Mouse (Mus musculus) left cerebral cortex, postnatal 25 days (tissue): ENCODE results near the gene Taf1b. TPM values are rescaled to one million over a fixed set of nuclear protein-coding genes. Genes with fewer than 3 reads are reported as not detected.
"Not testable (repeated sequence)": the region's sequence is repeated elsewhere in the genome, so short reads cannot be mapped to it uniquely, and the experiment has no call there.

ENCODE experiments used
- DNase-seq, 2 experiments: peaks; one replicate each; pipeline ENCODE4 v3.0.0; 2022; ENCODE audit warnings: low spot score in 2 of 2, mixed read lengths in 1 of 2
- intact Hi-C: fragments of 180-260 bp; cut with DNase I; formaldehyde crosslinking; loops from one replicate; pipeline ENCODE4 v1.15.1; 2025
- total RNA-seq, 2 experiments: library from RNA; stranded (reverse); gene quantifications; 2 replicates each; pipeline ENCODE4 v1.2.3; 2021

Taf1b gene
- 10 to 100 TPM; 26.9 to 27.1 TPM for total RNA-seq

DNA sequence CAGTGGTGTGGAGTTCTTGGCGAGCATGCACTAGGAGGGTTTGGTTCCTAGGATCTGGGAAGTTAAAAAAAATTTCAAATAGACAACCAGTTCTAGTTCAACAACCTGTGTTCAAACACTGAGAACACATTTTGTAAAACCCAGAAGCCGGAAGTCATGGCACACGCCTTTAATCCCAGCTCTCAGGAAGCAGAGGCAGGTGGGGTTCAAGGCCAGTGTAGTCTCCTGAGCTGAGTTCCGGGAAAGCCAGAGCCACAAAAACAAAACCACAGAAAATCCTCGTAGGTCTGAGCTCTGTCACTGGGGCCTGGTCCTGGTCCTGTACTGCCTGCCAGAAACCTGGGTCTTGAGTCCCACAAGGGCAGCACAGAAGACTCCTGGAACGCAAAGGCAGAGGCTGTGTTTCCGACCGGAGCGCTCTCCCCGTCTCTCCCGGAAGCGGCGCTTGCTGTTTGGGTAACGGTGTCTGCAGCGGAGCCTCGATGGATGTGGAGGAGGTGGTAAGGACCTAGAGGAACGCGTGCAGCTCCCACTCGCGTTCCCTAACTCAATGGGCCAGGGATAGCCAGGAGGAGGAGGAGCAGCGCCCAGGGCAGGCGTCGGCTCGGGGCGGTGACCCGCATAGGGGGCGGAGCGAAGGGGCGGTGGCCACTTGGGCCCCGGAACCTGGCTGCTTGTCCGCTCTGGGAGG lies at the start of gene Taf1b:
Gene Taf1b (plus strand): TSS at position 210 of the 691 bp plus-strand sequence.
- DNase-seq = peak; percentile 83
- intact Hi-C loops = no loop called here

DNA sequence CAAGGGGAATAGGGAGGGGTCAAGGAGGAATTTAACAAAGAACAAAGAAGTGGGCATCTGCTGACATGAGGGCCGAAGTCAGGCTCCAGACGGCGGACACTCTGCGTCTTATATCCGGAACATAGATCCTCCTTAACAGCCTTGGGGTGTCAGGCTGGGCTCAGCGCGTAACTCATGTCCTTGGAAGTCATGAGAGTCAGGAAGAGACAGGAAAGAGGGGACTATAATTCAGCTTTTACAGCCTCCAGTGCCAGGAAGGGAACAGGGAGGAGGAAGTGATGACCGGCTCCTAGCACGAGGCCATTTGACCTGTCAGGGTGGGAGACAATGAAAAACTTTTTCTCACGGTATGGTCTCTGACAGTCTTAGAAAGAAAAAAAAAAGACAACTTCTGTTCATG lies 37.8 kb upstream of the Taf1b start:
- intact Hi-C loops = no loop called here

DNA sequence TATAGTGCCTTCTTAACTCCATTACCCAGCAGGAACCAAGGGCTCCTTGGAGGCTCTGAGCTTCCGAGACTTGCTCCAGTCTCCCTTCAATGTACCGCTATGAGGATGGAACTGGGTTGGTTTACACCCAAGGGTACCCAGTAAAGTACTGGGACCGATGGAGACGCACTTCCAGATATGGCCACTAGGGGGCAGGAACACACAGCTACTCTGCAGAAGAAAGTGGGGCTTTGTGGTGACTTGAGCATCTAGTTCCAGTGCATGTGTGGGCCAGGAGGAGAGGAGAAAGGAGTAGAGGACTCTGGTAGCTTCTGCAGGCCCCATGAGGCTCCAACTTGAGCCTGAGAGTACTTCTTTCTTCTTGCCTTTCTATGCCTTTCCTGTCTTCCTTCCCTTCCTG lies 36.0 kb upstream of the Taf1b start:
- intact Hi-C loops = not testable (repeated sequence)
- DNase-seq = peak; percentile 13 to 14

More for the DNA sequence above, 37.8 kb upstream of the Taf1b start:
- DNase-seq = no peak

DNA sequence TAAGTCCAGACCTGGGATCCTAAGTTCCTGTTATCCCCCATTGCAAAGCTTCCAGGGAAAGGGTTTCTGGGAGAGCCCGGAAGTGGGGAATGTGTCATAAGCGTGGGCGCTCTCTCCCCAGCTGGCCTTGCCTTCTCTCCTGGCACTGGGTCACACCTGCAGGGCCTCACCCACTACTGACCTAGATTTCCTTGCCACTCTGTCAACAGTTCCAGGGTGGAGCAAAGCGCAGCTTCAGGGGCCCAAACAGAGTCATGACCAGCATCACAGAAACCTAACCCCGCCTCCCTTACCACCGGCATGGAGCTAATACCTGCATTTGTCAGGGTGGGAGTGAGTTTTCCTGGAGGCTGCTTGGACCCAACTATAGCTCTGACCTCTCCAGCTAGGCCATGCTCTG lies 34.7 kb upstream of the Taf1b start:
- DNase-seq = peak in 1 of 2 experiments; percentile 24
- intact Hi-C loops = not testable (repeated sequence)

GRCm38 (mm10) chr12:24468966-24469365 lies 29.2 kb upstream of the Taf1b start:
- DNase-seq = no peak
- intact Hi-C loops = no loop called here

GRCm38 (mm10) chr12:24470943-24471342 lies 27.2 kb upstream of the Taf1b start:
- DNase-seq = peak; percentile 21 to 30
- intact Hi-C loops = loop anchor here (1.0 to 5.0 kb wide), 2 partner anchors 129 to 226 kb away; no protein-coding TSS in a partner anchor

- DNase-seq = no peak
- intact Hi-C loops = loop anchor here (5.0 kb wide), 1 partner anchor 224 kb away; no protein-coding TSS in a partner anchor
These were observed 24.9 kb upstream of the Taf1b start for GRCm38 (mm10) chr12:24473221-24473620.

DNA sequence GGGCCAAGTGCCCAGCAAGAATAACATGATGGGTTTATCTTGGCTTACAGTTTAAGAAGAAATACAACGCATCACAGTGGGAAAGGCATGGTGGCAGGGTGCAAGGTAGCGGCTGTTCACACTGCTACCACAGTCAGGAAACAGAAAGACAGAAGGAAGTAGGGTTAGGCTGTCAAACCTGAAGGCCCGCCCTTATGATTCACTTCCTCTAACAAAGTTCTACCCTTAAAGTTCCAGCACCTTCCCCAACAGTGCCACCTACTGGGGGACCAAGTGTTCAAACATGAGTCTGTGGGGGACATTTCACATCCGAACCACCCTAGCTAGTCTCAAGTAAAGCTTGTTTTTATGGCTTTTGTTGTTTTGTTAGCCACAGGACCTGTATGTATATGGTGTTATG lies 13.2 kb upstream of the Taf1b start:
- intact Hi-C loops = no loop called here

GRCm38 (mm10) chr12:24486882-24487281 lies 11.3 kb upstream of the Taf1b start:
- no peak for DNase-seq
- intact Hi-C loops = no loop called here

More for the DNA sequence above, 13.2 kb upstream of the Taf1b start:
- no peak for DNase-seq

DNA sequence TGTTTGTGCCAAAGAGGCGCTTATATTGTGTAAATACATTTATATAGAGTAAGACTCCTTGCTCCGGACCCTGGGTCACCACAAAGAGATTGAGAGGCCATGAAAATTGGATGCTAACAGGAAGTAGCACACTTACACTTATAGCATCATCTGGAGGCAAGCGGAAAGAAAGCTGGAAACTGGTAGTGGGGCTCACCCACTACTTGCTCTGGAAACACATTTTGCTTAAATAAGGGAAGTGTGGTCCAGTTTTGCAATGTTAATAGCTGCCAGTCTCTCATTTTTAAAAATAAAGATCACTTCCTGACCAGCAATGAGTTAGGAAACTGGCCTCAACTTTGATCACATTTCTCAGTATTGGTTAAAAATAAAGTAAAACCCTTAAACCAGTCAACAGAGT lies 5.7 kb upstream of the Taf1b start:
- DNase-seq, intact Hi-C loops: not testable (repeated sequence)

DNA sequence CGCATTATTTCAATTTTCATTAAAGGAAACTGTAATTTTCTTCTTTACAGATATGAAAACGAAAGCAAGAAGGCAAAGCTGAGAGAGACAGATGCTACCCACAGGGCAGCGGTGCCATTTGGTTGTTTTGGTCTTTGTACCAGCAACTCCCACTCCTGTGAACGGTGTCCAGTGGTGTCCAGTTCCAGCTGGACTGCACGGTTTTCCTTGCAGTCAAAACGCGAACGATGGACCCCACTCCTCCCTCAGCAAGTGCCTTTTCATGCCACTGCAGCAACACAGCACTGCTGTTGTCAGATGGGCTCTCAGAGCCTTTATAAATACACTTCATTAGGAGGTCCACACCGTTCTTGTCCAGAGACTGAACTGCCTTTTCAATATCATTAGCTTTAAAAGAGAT lies 5.1 kb upstream of the Taf1b start:
- DNase-seq = no peak
- intact Hi-C loops = no loop called here

DNA sequence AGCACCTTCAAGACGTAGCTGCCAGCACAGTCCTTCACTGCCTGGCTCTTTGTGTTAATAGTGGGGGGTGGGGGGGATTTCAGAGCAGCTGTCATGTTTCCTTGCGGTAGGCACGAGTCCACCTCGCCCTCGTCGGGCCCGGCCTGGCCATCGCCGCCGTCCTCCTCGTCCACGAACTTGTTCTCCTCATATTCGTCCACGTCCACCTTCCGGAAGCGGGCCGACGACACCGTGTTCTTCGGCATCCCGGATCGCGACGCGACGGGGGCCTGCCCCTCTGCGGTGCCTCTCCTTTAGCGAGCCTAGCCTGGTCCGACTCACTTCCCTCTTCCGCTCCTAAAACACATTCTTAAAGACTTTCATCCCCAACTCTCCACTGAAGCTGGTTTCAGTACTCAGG lies 4.7 kb upstream of the Taf1b start:
- DNase-seq = no peak
- intact Hi-C loops = no loop called here

DNA sequence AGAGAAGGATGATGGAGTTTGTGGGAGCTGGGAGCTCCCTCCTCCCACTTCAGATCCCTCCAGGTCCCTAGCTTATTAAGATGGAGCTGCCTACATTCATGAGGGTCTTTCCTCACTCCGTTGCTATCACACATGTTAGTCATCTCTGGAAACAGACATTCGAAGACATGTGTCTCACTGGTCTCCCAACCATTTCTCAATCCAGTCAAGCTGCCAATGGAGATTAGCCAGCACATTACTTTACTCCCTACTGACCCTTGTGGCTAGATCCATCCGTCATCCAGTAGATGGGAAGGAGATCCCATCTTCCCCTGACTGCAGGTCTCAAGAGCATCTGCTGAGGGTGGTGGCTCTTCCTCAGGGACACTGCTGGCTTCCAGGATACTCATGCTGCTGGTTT lies 3.4 kb upstream of the Taf1b start:
- intact Hi-C loops, DNase-seq: not testable (repeated sequence)

- DNase-seq, intact Hi-C loops: not testable (repeated sequence)
These were observed 804 bp downstream of the Taf1b start for GRCm38 (mm10) chr12:24498841-24499485.

GRCm38 (mm10) chr12:24517118-24517517 lies 19.0 kb downstream of the Taf1b start:
- no peak for DNase-seq
- intact Hi-C loops = no loop called here

- intact Hi-C loops = no loop called here
- DNase-seq = peak in 1 of 2 experiments; percentile 33
These were observed 22.9 kb downstream of the Taf1b start for GRCm38 (mm10) chr12:24521076-24521475.

GRCm38 (mm10) chr12:24525065-24525464 lies 26.9 kb downstream of the Taf1b start:
- DNase-seq, intact Hi-C loops: not testable (repeated sequence)

DNA sequence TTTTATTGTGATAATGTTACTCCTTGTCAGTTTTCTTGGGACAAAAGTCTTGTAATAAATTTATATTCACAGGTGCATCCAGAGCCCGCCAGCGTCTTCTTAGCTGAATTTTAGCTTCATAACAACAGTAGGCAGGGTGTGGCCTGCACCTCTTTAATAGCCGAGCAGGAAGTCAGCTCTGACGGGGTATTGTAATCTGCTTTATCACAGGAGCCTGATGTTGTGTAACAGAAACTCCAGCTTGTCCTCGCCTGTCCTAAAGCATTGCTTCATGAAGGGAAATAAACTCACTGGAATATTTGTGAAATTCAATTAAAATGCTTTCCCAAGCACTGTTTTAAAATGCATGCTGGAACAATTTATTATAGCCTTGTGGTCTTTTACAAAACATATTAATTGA lies 38.2 kb downstream of the Taf1b start:
- no peak for DNase-seq
- intact Hi-C loops = loop anchor here (5.0 kb wide), 1 partner anchor 61 kb away; no protein-coding TSS in a partner anchor

GRCm38 (mm10) chr12:24537201-24537600 lies 39.0 kb downstream of the Taf1b start:
- DNase-seq = peak in 1 of 2 experiments; percentile 31
- intact Hi-C loops = loop anchor here (5.0 kb wide), 1 partner anchor 60 kb away; no protein-coding TSS in a partner anchor

DNA sequence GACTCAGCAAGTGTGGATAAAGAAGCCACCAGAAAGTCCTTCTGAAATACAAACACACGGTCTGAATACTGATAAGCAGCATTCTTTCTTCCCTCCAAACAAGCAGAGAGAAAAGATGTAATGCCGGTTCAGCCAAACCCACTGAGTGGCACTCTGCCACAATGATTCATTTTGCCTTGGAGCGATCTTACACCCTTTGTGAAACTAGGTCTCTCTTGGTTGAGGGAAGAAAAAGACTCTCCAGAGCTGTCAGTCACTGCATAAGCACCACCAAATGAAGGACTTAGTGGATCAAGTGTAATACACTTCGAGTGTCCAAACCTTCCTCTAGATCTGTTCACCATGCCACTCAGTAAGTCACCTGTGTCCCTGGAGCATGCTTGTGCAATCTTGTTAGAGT lies 39.8 kb downstream of the Taf1b start:
- peak; percentile 47 to 81 for DNase-seq
- intact Hi-C loops = loop anchor here (5.0 kb wide), 1 partner anchor 59 kb away; no protein-coding TSS in a partner anchor
